Mouse (Mus musculus): Measurements from ENCODE around the gene Tppp. TPM values are rescaled to one million over a fixed set of nuclear protein-coding genes. Genes with fewer than 3 reads are reported as not detected.

Gene Tppp
- polyA plus RNA-seq, 1 experiment from 2014 or later: 2.0 TPM

Other genes with a start within 250 kb of the Tppp start
- 0.78 and 0.96 TPM in 2 replicates for gene Nkd2, start 161.8 kb upstream of the Tppp start, polyA plus RNA-seq (2015; fragmentation: Nextera tagmentation; extraction: Ambion mirVana)
- 32.1 and 33.6 TPM in 2 replicates for gene Trip13, start 71.6 kb upstream of the Tppp start, polyA plus RNA-seq (2015; fragmentation: Nextera tagmentation; extraction: Ambion mirVana)
- gene Brd9, start 71.6 kb upstream of the Tppp start, polyA plus RNA-seq (2015; fragmentation: Nextera tagmentation; extraction: Ambion mirVana): 53.5 and 54.9 TPM in 2 replicates
- not detected in 2 replicates for gene Zdhhc11, start 45.6 kb upstream of the Tppp start, polyA plus RNA-seq (2015; fragmentation: Nextera tagmentation; extraction: Ambion mirVana)
- 15.7 and 16.7 TPM in 2 replicates for gene Cep72, start 52.9 kb downstream of the Tppp start, polyA plus RNA-seq (2015; fragmentation: Nextera tagmentation; extraction: Ambion mirVana)
- gene Slc9a3, start 112.0 kb downstream of the Tppp start, polyA plus RNA-seq (2015; fragmentation: Nextera tagmentation; extraction: Ambion mirVana): 0.03 and 0.05 TPM in 2 replicates
- 55.6 and 62.2 TPM in 2 replicates for gene Exoc3, start 199.3 kb downstream of the Tppp start, polyA plus RNA-seq (2015; fragmentation: Nextera tagmentation; extraction: Ambion mirVana)

Data from thymus, postnatal 0 days (tissue).